Mouse (Mus musculus): ENCODE data around the gene Prdm16.

Prdm16 gene

GRCm38 (mm10) chr4:154439455-154440052, 197.1 kb downstream of the Prdm16 start:
- DNase-seq (ENCODE audit: inconsistent age in 2 of 2, low spot score in 1 of 2), result no peak

GRCm38 (mm10) chr4:154438610-154439009, 198.1 kb downstream of the Prdm16 start:
- no peak for DNase-seq (ENCODE audit: inconsistent age in 2 of 2, low spot score in 1 of 2)

GRCm38 (mm10) chr4:154429770-154430169, 206.9 kb downstream of the Prdm16 start:
- no peak for DNase-seq (ENCODE audit: inconsistent age in 2 of 2, low spot score in 1 of 2)

- DNase-seq (ENCODE audit: inconsistent age in 2 of 2, low spot score in 1 of 2), result no peak
These were observed 209.8 kb downstream of the Prdm16 start for GRCm38 (mm10) chr4:154426901-154427300.

- peak; percentile 69 for DNase-seq (ENCODE audit: inconsistent age in 2 of 2, low spot score in 1 of 2)
These were observed 211.4 kb downstream of the Prdm16 start for GRCm38 (mm10) chr4:154425284-154425683.

GRCm38 (mm10) chr4:154424681-154425080, 212.0 kb downstream of the Prdm16 start:
- no peak for DNase-seq (ENCODE audit: inconsistent age in 2 of 2, low spot score in 1 of 2)

- no peak for DNase-seq (ENCODE audit: inconsistent age in 2 of 2, low spot score in 1 of 2)
These were observed 214.2 kb downstream of the Prdm16 start for GRCm38 (mm10) chr4:154422431-154422913.

- no peak for DNase-seq (ENCODE audit: inconsistent age in 2 of 2, low spot score in 1 of 2)
These were observed 215.9 kb downstream of the Prdm16 start for GRCm38 (mm10) chr4:154420749-154421148.

GRCm38 (mm10) chr4:154419766-154420165, 216.9 kb downstream of the Prdm16 start:
- no peak for DNase-seq (ENCODE audit: inconsistent age in 2 of 2, low spot score in 1 of 2)

GRCm38 (mm10) chr4:154418993-154419392, 217.7 kb downstream of the Prdm16 start:
- peak in 1 of 2 experiments; percentile 33 for DNase-seq (ENCODE audit: inconsistent age in 2 of 2, low spot score in 1 of 2)

GRCm38 (mm10) chr4:154418327-154418744, 218.3 kb downstream of the Prdm16 start:
- DNase-seq (ENCODE audit: inconsistent age in 2 of 2, low spot score in 1 of 2), result no peak

- DNase-seq (ENCODE audit: inconsistent age in 2 of 2, low spot score in 1 of 2), result no peak
These were observed 219.9 kb downstream of the Prdm16 start for GRCm38 (mm10) chr4:154416728-154417127.

GRCm38 (mm10) chr4:154414885-154415284, 221.8 kb downstream of the Prdm16 start:
- no peak for DNase-seq (ENCODE audit: inconsistent age in 2 of 2, low spot score in 1 of 2)

GRCm38 (mm10) chr4:154410559-154410958, 226.1 kb downstream of the Prdm16 start:
- no peak for DNase-seq (ENCODE audit: inconsistent age in 2 of 2, low spot score in 1 of 2)

- DNase-seq (ENCODE audit: inconsistent age in 2 of 2, low spot score in 1 of 2), result no peak
These were observed 226.8 kb downstream of the Prdm16 start for GRCm38 (mm10) chr4:154409841-154410240.

GRCm38 (mm10) chr4:154409237-154409721, 227.4 kb downstream of the Prdm16 start:
- no peak for DNase-seq (ENCODE audit: inconsistent age in 2 of 2, low spot score in 1 of 2)

- no peak for DNase-seq (ENCODE audit: inconsistent age in 2 of 2, low spot score in 1 of 2)
These were observed 233.7 kb downstream of the Prdm16 start for GRCm38 (mm10) chr4:154402948-154403347.

- DNase-seq (ENCODE audit: inconsistent age in 2 of 2, low spot score in 1 of 2), result no peak
These were observed 234.4 kb downstream of the Prdm16 start for GRCm38 (mm10) chr4:154401982-154402932.

- peak in 1 of 2 experiments; percentile 62 for DNase-seq (ENCODE audit: inconsistent age in 2 of 2, low spot score in 1 of 2)
These were observed 235.3 kb downstream of the Prdm16 start for GRCm38 (mm10) chr4:154401379-154401778.

- DNase-seq (ENCODE audit: inconsistent age in 2 of 2, low spot score in 1 of 2), result no peak
These were observed 236.2 kb downstream of the Prdm16 start for GRCm38 (mm10) chr4:154400256-154401171.

GRCm38 (mm10) chr4:154399634-154400033, 237.0 kb downstream of the Prdm16 start:
- no peak for DNase-seq (ENCODE audit: inconsistent age in 2 of 2, low spot score in 1 of 2)
